Mouse (Mus musculus) retina, postnatal 7 days (tissue): ENCODE data around the gene Gm6902.
"Not testable (repeated sequence)": the region's sequence is repeated elsewhere in the genome, so short reads cannot be mapped to it uniquely, and the experiment has no call there.

Source experiments
- DNase-seq: peaks from one replicate; pipeline ENCODE4 v3.0.0-alpha.2; 2012; ENCODE audit warnings: low read depth, low spot score

Gm6902 gene

DNA sequence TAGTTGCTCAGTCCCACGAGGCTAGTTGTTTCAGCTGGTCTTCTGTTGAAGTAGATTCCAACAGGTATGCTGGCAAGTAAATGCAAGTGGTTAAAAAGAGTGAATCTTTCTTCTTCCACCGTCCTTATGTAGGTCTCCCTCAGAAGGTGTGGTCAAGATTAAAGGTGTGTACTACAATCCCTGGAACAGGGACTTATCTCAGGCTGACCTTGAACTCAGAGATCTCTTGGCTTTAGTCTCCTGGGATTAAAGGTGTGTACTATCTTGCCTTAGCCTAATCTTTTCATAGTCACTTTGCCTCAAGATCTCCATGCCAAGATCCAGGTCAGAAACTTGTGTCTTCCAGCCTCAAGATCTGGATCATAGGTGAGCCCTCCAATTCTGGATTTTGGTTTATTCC lies at the start of gene Gm6902:
Gm6902 (minus strand) TSS at position 101 of the 400 bp plus-strand sequence.
- not testable (repeated sequence) for DNase-seq

- not testable (repeated sequence) for DNase-seq
Measured at GRCm38 (mm10) chr7:23300892-23301291, 22.2 kb upstream of the Gm6902 start, which contains the start of gene Nlrp4e. Gene Nlrp4e, plus strand, starts transcription at chr7:23301192.

DNA sequence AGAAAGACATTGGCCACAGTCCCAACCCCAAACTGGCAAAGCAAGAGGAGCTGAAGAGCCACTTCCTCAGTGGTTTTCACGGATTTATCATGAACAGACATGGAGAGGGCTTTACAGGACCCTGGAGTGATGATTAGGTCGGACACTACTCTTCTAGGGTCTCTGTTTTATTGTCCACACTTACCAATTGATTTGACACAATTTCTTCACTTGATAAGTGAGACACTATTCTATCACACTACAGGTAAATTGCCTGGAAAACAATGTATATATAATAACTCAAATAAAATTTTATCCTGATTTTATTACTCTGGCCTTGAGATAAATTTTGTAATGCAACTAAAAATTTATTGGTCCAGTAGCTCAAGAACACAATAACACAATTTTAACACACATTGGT lies 27.1 kb downstream of the Gm6902 start, which contains the start of gene Vmn1r166:
Vmn1r166 (minus strand) TSS at position 101 of the 400 bp plus-strand sequence.
- DNase-seq: not testable (repeated sequence)
